Mouse (Mus musculus): ENCODE measurements around the gene Samd4. TPM values are rescaled to one million over a fixed set of nuclear protein-coding genes. Genes with fewer than 3 reads are reported as not detected.

The Samd4 gene
- 2.0 and 8.7 TPM in 2 replicates for polyA plus RNA-seq (2012; ENCODE audit: low replicate concordance)

DNA sequence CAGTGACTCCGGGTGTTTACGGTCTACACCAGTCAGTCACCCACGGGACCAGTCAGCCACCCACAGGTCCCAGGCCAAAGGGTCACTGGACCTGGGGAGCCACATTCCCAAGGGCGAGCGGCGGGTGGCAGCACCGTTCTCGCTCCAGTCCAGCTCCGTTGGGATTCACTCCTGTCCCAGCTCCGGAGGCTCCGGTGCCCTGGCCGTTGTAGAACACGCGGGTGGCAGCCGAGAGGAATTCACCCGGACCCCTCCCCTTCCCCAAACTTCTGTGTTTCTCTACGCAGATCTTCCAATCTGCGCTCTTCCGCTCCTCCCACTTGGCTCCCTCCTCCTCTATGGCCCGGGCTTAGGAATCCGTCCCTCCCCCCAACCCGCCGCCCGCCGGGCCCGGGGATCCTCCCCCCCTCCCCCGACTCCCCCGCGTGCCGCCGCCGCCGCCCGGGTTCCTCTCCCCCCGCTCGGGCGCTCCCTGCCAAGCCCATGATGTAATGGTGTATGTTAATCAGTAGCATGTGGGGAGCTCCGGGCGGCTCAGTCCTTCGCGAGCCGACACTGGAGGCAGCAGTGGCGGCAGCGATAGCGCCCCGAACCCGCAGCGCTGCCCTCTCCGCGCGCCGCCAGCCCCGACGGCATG, at the start of gene Samd4:
Gene Samd4 (plus strand): TSS at position 424 of the 637 bp plus-strand sequence.

Other genes starting within 250 kb of the Samd4 start
- 0.61 and 2.1 TPM in 2 replicates for gene Cdkn3, start 122.3 kb upstream of the Samd4 start, polyA plus RNA-seq (2012; ENCODE audit: low replicate concordance)
- 12.0 and 65.8 TPM in 2 replicates for gene Cnih1, start 94.4 kb upstream of the Samd4 start, polyA plus RNA-seq (2012; ENCODE audit: low replicate concordance)
- 1.1 and 4.6 TPM in 2 replicates for gene Gmfb, start 60.6 kb upstream of the Samd4 start, polyA plus RNA-seq (2012; ENCODE audit: low replicate concordance)
- 13.1 and 14.9 TPM in 2 replicates for gene Cgrrf1, start 50.7 kb upstream of the Samd4 start, polyA plus RNA-seq (2012; ENCODE audit: low replicate concordance)